Comparison of ENCODE assay signal across 11 mouse cellular contexts in the genomic region with DNA sequence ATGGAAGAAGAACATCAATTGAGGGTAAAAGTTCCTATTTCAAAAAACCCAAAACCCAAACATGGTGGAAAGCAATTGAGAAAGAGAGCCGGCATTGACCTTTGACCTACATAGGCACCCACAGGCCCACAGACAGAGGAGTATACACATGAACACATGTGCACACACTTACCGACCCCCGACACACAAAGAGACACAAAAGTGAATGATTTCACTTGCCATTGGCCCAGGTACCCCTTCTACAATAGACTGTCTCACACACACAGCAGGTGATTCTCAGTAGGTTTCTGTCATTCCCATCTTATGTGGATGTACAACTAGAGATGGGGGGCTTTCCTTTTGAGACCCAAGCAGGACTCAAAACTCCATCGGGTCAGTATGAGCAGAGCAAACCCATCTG.
DNase-seq lines count a peak whose midpoint lies in the region; ATAC-seq lines count a peak whose summit lies in the region.
"Had no signal": no experiment of that assay in that cellular context is flagged by ENCODE, and none has a peak within 500 bp of the region (broad histone marks: within the 10 kb centered on the region; RNA-seq: fewer than 3 reads in every experiment).

No protein-coding gene starts in this region.

- H3K9ac ChIP-seq in kidney, embryonic 16.5 days (replicated peaks; ENCODE audit: low read length): no peak overlapping the region
- H3K9ac ChIP-seq in embryonic facial prominence, embryonic 13.5 days: no peak overlapping the region
- H3K9ac ChIP-seq in embryonic facial prominence, embryonic 15.5 days: no peak overlapping the region
- no peak overlapping the region for H3K9ac ChIP-seq in limb, embryonic 11.5 days (ENCODE audit: low read length)
- H3K9ac ChIP-seq: liver, embryonic 14.5 days had no signal

- H3K27me3 ChIP-seq in kidney, embryonic 16.5 days (ENCODE audit: insufficient read depth, low read length): no peaks in the 10 kb centered on the region
- H3K27me3 ChIP-seq in embryonic facial prominence, embryonic 13.5 days: no peaks in the 10 kb centered on the region
- no peaks in the 10 kb centered on the region for H3K27me3 ChIP-seq in embryonic facial prominence, embryonic 15.5 days
- no peaks in the 10 kb centered on the region for H3K27me3 ChIP-seq in limb, embryonic 11.5 days (ENCODE audit: control insufficient read depth, insufficient read depth, low read length)

- peak overlapping the region; percentile 81 for H3K27ac ChIP-seq in kidney, embryonic 16.5 days (ENCODE audit: low read length)
- H3K27ac ChIP-seq in embryonic facial prominence, embryonic 13.5 days: no peak overlapping the region
- H3K27ac ChIP-seq in embryonic facial prominence, embryonic 15.5 days (replicated peaks): no peak overlapping the region
- 0 out of 2 replicates have a peak overlapping the region, but pooled peaks have one; percentile 42 for H3K27ac ChIP-seq in limb, embryonic 11.5 days (replicated peaks; ENCODE audit: low read depth, low read length)
- H3K27ac ChIP-seq: liver, embryonic 14.5 days had no signal

- WGBS in kidney, embryonic 16.5 days: 68% methylated on average over 4 of the region's 4 CpGs
- WGBS in embryonic facial prominence, embryonic 13.5 days: 74% methylated on average over 4 of the region's 4 CpGs
- 62% methylated on average over 4 of the region's 4 CpGs for WGBS in embryonic facial prominence, embryonic 15.5 days
- WGBS in limb, embryonic 11.5 days: 81% methylated on average over 4 of the region's 4 CpGs

- no peak overlapping the region for H3K4me2 ChIP-seq in kidney, embryonic 16.5 days (replicated peaks; ENCODE audit: low read depth, low read length)
- H3K4me2 ChIP-seq in embryonic facial prominence, embryonic 13.5 days: peak overlapping the region; percentile 40; the same call in 1 of the 2 replicates
- peak overlapping the region; percentile 15; the same call in 1 of the 2 replicates for H3K4me2 ChIP-seq in embryonic facial prominence, embryonic 15.5 days (replicated peaks)
- H3K4me2 ChIP-seq in limb, embryonic 11.5 days (ENCODE audit: low read depth, severe bottlenecking): no peak overlapping the region

- H3K36me3 ChIP-seq in kidney, embryonic 16.5 days (ENCODE audit: insufficient read depth, low read length): no peaks in the 10 kb centered on the region
- no peaks in the 10 kb centered on the region for H3K36me3 ChIP-seq in embryonic facial prominence, embryonic 13.5 days
- no peaks in the 10 kb centered on the region for H3K36me3 ChIP-seq in embryonic facial prominence, embryonic 15.5 days
- no peaks in the 10 kb centered on the region for H3K36me3 ChIP-seq in limb, embryonic 11.5 days (ENCODE audit: control insufficient read depth, insufficient read depth, low read length)

- no peak for DNase-seq in kidney, adult 18-20 months
- no peak for DNase-seq in limb, embryonic 11.5 days (ENCODE audit: low spot score)
- no peak for DNase-seq in urinary bladder, postnatal 14 days (ENCODE audit: low spot score)
- no peak for DNase-seq in embryo, embryonic 11 days
- DNase-seq: kidney, postnatal 25 days had no signal

- no peaks in the 10 kb centered on the region for H3K9me3 ChIP-seq in kidney, embryonic 16.5 days (ENCODE audit: low read length)
- H3K9me3 ChIP-seq in embryonic facial prominence, embryonic 13.5 days: no peaks in the 10 kb centered on the region
- H3K9me3 ChIP-seq in embryonic facial prominence, embryonic 15.5 days (replicated peaks): no peaks in the 10 kb centered on the region
- H3K9me3 ChIP-seq in limb, embryonic 11.5 days (ENCODE audit: control insufficient read depth, low read length): no peaks in the 10 kb centered on the region

- ATAC-seq in kidney, embryonic 16.5 days (ENCODE audit: low FRiP score, low TSS enrichment): no peak
- ATAC-seq in embryonic facial prominence, embryonic 13.5 days (ENCODE audit: insufficient number of reproducible peaks, insufficient read depth, low FRiP score, low TSS enrichment, low read depth): no peak
- no peak for ATAC-seq in embryonic facial prominence, embryonic 15.5 days (ENCODE audit: insufficient number of reproducible peaks, low FRiP score, low TSS enrichment, low read depth)
- no peak for ATAC-seq in limb, embryonic 11.5 days (ENCODE audit: insufficient number of reproducible peaks, low FRiP score, low TSS enrichment, low read depth)
- ATAC-seq: CD4-positive, CD25-positive, alpha-beta regulatory T cell, adult 4 months; intestine, embryonic 16.5 days had no signal

- no peak overlapping the region for H3K4me3 ChIP-seq in kidney, embryonic 16.5 days (ENCODE audit: low read length)
- H3K4me3 ChIP-seq in embryonic facial prominence, embryonic 13.5 days: no peak overlapping the region
- no peak overlapping the region for H3K4me3 ChIP-seq in embryonic facial prominence, embryonic 15.5 days (replicated peaks)
- H3K4me3 ChIP-seq in limb, embryonic 11.5 days (ENCODE audit: low read depth, low read length): no peak overlapping the region

- peaks cover 21% of the 10 kb centered on the region for H3K4me1 ChIP-seq in kidney, embryonic 16.5 days (ENCODE audit: insufficient read depth, low read length)
- peaks cover 10% of the 10 kb centered on the region for H3K4me1 ChIP-seq in embryonic facial prominence, embryonic 13.5 days
- no peaks in the 10 kb centered on the region for H3K4me1 ChIP-seq in embryonic facial prominence, embryonic 15.5 days
- peaks cover 5% of the 10 kb centered on the region; the same call in 1 of the 2 replicates for H3K4me1 ChIP-seq in limb, embryonic 11.5 days (ENCODE audit: control insufficient read depth, insufficient read depth, low read length)

Comparison
In these comparisons a context has a peak if more than half of its experiments do, and no peak if none do; other contexts are left out.
1. H3K27ac ChIP-seq: peak in kidney, embryonic 16.5 days (single experiment) and limb, embryonic 11.5 days (single experiment); none in embryonic facial prominence, embryonic 13.5 days (single experiment) and embryonic facial prominence, embryonic 15.5 days (single experiment).
2. H3K4me2 ChIP-seq: peak in embryonic facial prominence, embryonic 13.5 days (single experiment) and embryonic facial prominence, embryonic 15.5 days (single experiment); none in kidney, embryonic 16.5 days (single experiment) and limb, embryonic 11.5 days (single experiment).